Mouse (Mus musculus) liver, embryonic 18 days (tissue): ENCODE results near the gene Gm9964. TPM values are rescaled to one million over a fixed set of nuclear protein-coding genes. Genes with fewer than 3 reads are reported as not detected.

Experiments used
- polyA plus RNA-seq: library from polyadenylated mRNA; depleted of rRNA; stranded (reverse); fragments of >200 nt; gene quantifications from 2 replicates; pipeline ENCODE4 v1.2.3, GENCODE M21; 2012; rRNA removed

The Gm9964 gene
- polyA plus RNA-seq, result not detected in 2 replicates

GRCm38 (mm10) chr11:79296856-79297491, at the start of gene Gm9964:
Gene Gm9964, minus strand, starts transcription at chr11:79296906.

GRCm38 (mm10) chr11:79339234-79339807, 42.6 kb upstream of the Gm9964 start, which contains the start of gene Nf1:
Gene Nf1, plus strand, starts transcription at chr11:79339693.

GRCm38 (mm10) chr11:79254391-79255098, 42.2 kb downstream of the Gm9964 start, which contains the start of gene Wsb1:
Gene Wsb1, minus strand, starts transcription at chr11:79254671.

Other genes starting within 250 kb of the Gm9964 start
- gene Ksr1, start 150.5 kb downstream of the Gm9964 start, polyA plus RNA-seq, result 2.4 and 2.7 TPM in 2 replicates
- gene Wsb1, start 42.2 kb downstream of the Gm9964 start, polyA plus RNA-seq, result 39.5 and 45.5 TPM in 2 replicates
- gene Nf1, start 42.8 kb upstream of the Gm9964 start, polyA plus RNA-seq, result 2.7 and 3.1 TPM in 2 replicates
- gene Omg, start 207.2 kb upstream of the Gm9964 start, polyA plus RNA-seq, result 0.04 and 0.09 TPM in 2 replicates
- 15.3 and 19.9 TPM in 2 replicates for gene Evi2b, start 226.9 kb upstream of the Gm9964 start, polyA plus RNA-seq
- 0.77 and 0.84 TPM in 2 replicates for gene Evi2, start 233.7 kb upstream of the Gm9964 start, polyA plus RNA-seq
- gene Evi2a, start 233.7 kb upstream of the Gm9964 start, polyA plus RNA-seq, result 6.8 and 7.7 TPM in 2 replicates